Mouse (Mus musculus): ENCODE measurements around the gene Rapgef6. TPM values are rescaled to one million over a fixed set of nuclear protein-coding genes. Genes with fewer than 3 reads are reported as not detected.

The Rapgef6 gene
- polyA plus RNA-seq, 1 experiment from 2014 or later, result 28.6 TPM

Small RNA genes lying within 50 kb of the gene (microRNA-seq; reads per million reads assigned to microRNA genes)
- gene Gm26116, result not detected

Other genes starting within 250 kb of the Rapgef6 start
- 1.5 TPM in 2 replicates for gene Acsl6, start 219.0 kb upstream of the Rapgef6 start, polyA plus RNA-seq (2015; fragmentation: Nextera tagmentation; extraction: Ambion mirVana)
- not detected in 2 replicates for gene Meikin, start 152.2 kb upstream of the Rapgef6 start, polyA plus RNA-seq (2015; fragmentation: Nextera tagmentation; extraction: Ambion mirVana)
- 7.6 and 8.8 TPM in 2 replicates for gene Fnip1, start 84.6 kb upstream of the Rapgef6 start, polyA plus RNA-seq (2015; fragmentation: Nextera tagmentation; extraction: Ambion mirVana)

All from intestine, embryonic 16.5 days (tissue).